Mouse (Mus musculus) large intestine, adult 2 months (tissue): ENCODE measurements around the gene Galntl5. TPM values are rescaled to one million over a fixed set of nuclear protein-coding genes. Genes with fewer than 3 reads are reported as not detected.
"Not testable (repeated sequence)": the region's sequence is repeated elsewhere in the genome, so short reads cannot be mapped to it uniquely, and the experiment has no call there.

ENCODE experiments used
- DNase-seq: peaks from one replicate; pipeline ENCODE4 v3.0.0-alpha.2; 2012; ENCODE audit warnings: low read depth, low spot score
- WGBS: fragments of 180-500 bp; shearing (Covaris S2); methylation state at CpG from one replicate; pipeline ENCODE4 v1.1.7; 2018; 5-methylcytosine and 5-hydroxymethylcytosine counted together
- polyA plus RNA-seq: library from polyadenylated mRNA; depleted of rRNA; stranded (reverse); fragments of >200 nt; gene quantifications from 2 replicates; pipeline ENCODE4 v1.2.3, GENCODE M21; 2012

Gene Galntl5
- polyA plus RNA-seq, 1 experiment = not detected

DNA sequence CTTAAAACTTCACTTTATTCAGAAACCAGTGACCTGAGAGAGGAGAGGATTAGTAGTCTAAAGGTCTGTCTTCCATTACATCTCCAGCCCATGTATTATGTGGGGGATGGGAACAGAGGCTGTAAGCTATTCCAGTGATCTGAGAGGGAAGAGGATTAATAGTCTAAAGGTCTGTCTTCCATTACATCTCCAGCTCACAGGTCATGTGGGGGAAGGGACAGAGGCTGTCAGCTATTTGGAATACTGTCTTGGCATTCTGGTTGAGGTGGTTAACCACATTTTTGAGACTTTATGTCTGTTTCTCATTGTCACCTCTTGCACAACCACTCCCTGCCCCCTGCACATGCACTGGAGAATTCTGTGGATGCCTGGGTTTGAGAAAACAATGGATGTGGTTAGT lies 6.5 kb downstream of the Galntl5 start:
- DNase-seq = no peak

DNA sequence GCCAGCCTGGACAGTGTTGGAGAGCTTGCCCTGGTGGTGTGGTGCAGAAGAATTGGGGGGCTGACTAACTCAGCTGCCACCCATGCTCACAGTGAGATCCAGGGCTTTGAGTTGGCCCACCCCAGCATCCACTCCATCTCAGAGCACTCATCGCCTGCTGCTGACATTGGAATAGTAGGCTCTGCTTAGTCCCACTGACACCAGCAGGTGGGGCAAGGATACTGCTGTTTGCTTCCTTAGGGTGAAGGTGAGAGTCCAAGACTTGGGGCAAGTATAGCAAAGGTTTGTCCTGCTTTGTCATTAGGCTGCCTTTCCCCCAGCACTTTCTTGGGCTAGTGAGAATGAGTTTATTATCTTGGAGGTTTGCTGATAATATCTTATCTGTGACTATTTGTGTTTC lies 7.5 kb downstream of the Galntl5 start:
- 23% methylated on average over 1 of the region's 1 CpGs for WGBS
- DNase-seq = peak; percentile 4

DNA sequence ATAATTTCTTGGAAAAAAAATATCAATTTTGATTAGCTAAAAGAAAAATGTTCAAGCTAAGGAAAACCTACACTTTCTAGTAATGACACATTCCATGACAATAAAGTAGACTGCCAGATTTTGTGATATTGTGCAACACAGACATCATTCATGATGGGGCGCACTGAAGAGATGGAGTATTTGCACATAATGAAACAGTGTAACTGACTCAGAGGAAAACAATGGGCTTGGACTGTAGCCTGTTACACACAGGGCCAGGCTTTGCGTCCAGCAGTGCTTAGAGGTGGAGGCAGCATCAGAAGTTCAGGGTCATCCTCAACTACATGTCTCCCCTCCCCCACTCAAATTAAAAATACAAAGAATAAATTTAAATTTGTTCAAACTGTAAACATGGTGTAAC lies 9.3 kb downstream of the Galntl5 start:
- no peak for DNase-seq
- WGBS = 49% methylated on average over 2 of the region's 2 CpGs

DNA sequence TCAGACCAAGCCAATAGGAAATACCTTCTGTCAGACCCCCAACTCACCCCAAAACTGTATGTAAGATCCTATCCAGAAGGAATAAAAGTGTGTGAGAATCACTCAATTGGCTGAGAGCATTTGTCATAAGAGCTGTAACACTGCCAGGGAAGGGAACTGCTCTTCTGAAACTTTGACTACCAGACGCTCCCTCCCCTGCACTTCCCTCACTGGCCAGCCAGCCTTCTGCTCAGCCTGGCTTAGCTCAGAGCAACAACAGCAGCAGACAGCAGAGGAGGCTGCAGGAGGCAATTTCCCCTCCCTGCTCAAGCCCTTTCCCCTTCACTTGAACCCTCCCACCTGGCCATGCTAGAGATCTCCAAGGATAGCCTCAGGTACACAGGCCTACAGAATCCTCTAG lies 30.6 kb downstream of the Galntl5 start:
- 71% methylated on average over 1 of the region's 1 CpGs for WGBS
- DNase-seq = no peak

DNA sequence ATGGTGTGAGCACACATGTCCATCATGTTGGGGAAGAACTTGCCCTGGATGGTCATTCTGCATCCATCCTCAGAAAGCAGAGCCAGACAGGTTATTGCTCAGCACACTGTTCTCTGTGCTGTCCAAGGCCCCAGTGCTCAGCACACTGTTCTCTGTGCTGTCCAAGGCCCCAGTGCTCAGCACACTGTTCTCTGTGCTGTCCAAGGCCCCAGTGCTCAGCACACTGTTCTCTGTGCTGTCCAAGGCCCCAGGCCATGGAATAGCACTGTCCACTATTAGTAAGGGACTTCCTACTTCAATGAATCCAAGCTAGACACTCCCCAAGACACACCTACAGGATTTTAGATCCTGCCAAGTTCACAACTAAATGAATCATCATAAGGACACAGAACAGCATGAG lies 32.0 kb downstream of the Galntl5 start:
- DNase-seq = not testable (repeated sequence)

DNA sequence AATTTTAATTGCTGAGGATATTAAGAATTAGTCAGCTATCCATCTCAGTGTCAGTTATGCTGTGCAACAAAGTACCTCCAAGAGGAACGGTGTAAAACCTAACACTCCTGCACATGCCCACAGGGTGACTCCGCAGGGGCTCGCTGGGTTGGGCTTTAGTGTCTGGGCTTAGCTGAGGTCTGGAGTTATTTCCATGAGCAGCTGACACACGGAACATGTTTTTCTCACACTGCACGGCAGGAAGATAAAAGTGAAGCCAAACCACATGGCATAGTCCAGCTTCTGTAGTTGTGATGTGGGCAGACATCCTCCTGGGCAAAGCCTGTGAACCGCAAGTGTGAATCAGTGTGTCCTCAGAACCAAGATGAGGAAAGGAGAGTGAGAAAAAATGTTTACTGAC lies 33.7 kb downstream of the Galntl5 start:
- no peak for DNase-seq
- WGBS = 76% methylated on average over 6 of the region's 6 CpGs

DNA sequence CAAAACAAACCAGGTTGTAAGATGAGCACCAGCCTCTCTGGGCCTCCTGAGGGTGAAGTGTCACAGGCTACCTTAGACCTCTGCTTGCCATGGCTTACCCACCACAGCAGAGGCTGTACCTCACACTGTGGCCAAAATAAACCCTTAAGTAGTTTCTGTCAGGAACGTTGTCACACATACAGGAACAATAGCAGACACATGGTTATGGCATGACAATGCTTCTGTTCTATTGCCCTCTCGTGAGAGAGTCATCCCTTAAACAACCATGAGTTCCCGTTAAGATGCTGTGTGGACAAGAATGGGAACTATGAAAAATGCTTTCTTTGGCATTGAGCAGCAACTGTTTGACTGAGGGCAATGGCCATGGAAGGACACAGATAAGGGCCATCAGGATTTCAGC lies 40.3 kb downstream of the Galntl5 start, which contains the start of gene Galnt11:
Galnt11 (plus strand) TSS at position 301 of the 400 bp plus-strand sequence.
- 78% methylated on average over 3 of the region's 3 CpGs for WGBS
- no peak for DNase-seq

DNA sequence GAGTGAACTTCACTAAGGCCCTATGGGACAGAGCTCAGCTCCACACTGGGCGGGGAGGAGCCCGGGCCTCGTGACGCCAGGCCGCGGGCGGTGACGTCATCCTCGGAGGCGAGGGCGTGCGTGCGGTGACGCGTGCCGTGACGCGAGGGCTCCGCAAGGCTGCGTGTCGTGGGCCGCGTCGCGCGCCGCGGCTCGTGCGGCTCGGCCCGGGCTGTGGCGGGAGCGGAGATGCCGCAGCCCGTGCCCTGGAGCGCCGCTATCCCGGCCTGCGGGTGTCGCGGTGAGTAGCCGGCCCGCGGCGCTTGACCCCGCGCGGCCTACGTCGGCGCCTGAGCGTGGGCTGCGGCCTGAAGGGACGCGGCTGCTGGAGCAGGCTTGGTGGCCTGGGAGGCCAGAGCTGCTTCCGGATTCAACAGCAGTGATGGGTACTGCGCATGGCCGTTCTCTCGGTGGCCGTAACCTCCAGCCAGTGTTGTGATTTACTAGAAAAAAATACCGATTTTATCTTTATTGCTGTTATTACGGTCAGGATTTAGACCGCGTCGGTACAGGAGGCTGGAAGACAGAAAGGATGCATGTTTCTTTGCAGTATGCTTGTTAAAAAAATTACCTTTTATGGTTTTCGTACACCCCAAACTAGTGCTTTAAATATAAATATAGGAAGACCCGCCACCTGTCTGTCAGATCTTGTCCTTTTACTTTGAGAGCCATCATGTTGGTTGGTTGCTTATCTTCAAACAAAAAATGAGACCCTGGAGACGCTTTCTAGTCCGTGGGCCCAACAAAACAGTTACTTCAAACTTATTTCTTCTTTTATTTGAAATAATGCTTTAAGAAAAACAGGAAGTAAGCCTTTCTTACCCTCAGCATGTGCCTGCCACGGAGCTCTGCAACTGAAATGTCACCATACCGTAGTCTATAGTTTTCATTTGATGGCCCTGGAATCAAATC lies 41.8 kb downstream of the Galntl5 start, which contains the start of gene E130116L18Rik:
E130116L18Rik (minus strand) TSS at position 402 of the 951 bp plus-strand sequence.
- DNase-seq = peak; percentile 31
- 1% methylated on average over 72 of the region's 72 CpGs for WGBS

DNA sequence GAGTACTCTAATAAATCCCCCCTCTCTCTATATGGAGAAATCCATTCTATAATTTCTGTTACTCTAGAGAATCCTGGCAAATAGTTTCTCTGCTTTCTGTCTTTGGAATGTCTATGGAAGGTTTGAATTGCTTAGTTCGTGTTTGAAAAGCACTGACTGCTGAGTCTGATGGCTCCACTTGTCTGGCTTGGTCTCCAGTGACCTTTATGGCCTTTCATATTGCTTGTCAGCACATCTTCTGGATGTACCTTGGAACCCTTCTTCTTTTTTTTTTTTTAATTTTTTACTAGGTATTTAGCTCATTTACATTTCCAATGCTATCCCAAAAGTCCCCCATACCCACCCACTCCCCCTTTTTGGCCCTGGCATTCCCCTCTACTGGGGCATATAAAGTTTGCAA lies 43.1 kb downstream of the Galntl5 start:
- 90% methylated on average over 1 of the region's 1 CpGs for WGBS
- DNase-seq = not testable (repeated sequence)

DNA sequence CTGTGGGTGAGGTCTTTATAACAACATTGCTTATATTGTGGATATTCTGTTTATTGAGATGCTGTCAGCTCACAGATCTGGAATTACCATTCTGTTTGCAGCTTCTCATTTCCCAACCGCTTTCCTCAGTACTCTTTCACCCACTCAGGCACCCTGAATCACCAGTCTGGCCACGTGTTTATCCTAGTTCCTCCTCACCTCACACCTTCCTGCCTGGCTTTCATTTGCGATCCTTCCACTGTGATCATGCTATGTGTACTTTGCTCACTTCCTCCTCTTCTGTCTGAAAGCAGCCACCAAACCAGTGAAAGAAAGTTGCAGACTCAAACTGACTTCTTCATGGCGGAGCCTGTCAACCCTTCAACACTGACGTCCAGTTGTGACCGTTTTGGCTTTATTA lies 61.8 kb downstream of the Galntl5 start:
- DNase-seq = no peak
- 63% methylated on average over 6 of the region's 6 CpGs for WGBS

DNA sequence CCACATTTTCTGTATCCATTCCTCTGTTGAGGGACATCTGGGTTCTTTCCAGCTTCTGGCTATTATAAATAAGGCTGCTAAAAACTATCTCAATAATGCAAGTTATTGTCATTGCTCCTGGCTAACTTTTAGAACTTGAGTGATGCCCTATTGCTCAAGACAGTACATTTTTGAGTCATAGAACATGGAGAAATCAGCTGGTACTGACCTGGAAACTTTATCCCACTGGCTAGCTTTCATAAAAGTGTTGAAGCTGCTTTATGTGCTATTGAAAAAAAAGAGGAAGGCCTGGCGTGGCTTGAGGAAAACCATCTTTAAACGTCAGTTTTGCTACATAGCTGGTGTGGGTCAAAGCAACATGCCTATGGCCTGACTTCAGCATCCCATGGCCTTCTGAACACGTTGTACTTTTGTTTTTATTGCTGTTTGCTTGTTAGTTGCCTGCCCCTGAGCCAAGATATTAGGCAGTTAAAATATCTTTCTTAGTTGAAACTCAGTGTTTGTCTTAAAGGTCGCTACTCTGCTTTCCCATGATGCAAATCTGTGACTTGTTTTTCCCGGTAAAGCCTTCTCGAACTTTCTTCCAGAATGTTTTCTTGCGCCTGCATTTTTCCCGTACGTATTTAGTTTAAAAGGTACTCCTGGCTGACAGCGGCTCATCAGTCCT lies 64.7 kb downstream of the Galntl5 start:
- 82% methylated on average over 10 of the region's 10 CpGs for WGBS
- DNase-seq = no peak

DNA sequence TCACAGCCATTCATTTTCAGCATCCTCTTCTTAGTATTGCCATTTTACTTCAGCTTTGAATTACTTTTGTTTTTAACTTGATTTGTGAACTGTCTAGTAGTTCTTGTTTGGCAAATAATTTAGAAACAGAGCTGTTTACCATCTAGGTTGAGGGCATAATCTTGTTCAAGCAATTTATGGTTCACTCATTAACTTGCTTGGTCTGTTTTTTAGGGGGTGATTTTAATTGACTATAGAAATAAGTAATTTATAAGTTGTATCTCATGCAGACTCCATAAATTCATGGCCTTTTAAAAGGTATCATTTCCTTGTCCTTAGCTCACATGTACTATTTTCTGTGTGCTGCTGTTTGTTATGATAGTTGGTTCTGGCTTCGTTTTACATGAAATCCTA lies 65.2 kb downstream of the Galntl5 start:
- WGBS = 54% methylated on average over 1 of the region's 1 CpGs
- DNase-seq = no peak

DNA sequence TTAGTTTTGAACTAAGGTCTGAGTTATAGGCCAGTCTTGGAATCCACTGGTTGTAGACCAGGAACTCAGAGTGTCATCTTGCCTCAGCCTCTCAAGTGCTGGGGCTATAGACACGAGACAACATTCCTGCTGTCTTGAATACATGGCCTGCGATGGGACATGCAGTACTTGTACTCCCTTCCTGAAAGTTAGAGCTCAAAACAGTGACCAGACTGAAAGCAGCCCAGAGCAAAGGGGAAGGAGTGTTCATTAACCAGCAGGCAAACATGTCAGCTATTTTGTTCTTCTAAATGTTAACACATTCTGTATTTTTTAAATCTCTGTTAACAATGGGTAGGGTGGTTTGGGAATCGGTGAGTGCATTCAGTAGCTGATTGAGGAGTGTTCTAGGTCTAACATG lies 65.8 kb downstream of the Galntl5 start:
- no peak for DNase-seq
- WGBS = 58% methylated on average over 3 of the region's 3 CpGs

DNA sequence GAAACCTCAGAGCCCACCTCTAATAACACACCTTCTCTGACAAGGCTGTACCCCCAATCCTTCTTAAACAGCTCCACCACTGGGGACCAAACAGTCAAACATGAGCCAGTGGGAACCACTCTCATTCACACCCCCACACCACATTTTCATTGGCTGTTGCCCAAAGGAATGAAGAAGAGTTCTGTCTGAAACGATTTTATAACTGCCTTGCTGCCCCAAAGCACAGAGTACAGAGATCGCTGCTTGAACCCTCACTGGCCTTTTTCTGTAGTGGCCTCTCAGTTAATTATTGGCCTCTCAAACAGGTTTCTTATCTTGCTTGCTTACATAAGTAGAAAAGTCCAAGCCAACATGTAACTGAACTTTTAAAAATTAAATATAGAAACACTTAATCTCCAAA lies 71.2 kb downstream of the Galntl5 start:
- no peak for DNase-seq
- WGBS = 29% methylated on average over 2 of the region's 2 CpGs

DNA sequence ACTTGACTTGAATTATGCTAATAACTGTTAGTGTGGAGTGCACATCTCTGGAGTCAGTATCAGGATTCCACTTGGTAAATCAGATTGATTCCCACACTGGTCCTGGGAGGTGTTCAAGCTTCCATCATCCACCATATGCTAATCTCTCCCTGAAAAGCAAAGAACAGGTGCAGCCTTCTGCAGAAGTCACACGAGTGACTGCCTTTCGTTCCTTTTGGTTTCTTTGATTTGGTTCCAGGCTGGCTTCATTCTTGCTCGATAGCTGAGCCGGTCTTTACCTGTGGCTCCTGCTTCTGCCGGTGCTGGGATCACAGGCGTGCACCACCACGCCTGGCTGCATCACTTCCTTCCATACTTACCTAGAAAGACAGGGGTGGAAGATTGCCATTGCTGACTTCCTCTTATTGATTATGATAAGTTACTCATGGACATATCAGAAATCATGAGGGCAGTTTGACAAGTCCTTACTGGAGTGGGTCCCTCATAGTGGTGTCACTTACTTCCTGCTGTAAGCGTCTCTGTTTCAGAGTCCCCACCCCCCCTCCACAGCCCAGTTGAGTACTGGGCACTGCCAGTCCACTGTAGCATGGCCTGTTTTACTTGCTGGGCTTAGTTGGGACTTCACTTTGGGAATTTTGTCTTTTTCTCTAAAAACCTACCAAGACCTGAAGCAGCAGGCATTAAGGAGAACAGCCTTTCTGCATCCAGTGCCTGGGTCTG lies 71.7 kb downstream of the Galntl5 start:
- no peak for DNase-seq
- WGBS = 56% methylated on average over 8 of the region's 8 CpGs

DNA sequence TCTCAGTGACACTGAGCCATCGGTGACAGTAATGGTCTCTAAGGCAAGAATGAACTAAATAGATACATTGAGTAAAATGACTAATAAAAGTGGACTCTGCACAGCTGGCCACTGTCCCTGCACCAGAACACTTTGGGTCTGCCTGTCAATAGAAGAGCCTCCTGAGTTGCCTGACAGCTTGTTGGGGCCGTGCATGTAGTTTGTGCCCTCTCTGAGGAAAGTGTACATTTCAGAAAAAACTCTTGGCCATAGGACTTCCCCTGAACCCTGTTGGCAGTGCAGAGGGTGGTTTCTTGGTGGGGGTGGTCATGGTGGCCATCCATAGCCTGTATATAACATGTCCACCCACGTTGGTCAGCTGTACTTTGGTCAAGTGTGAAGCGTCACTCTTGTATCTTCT lies 73.2 kb downstream of the Galntl5 start:
- DNase-seq = no peak
- 95% methylated on average over 4 of the region's 4 CpGs for WGBS

DNA sequence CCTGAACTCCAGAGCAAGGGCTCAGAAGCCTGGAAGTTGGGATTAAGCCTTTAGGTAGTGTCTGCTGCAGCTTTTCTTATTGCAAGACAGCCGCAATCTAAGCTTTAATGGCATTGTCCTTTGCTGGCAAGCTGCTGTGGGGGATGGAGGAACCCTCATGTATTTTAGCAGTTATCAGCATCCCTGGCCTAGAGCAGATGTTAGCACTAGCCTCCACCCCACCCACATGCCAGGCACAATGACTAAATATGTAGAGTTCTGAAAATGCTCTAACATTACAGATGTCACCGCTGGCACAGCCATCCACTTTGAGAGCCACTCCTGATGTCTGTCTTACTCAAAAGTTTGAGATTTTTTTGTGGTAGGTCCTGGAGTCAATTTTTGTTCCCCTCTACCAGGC lies 75.4 kb downstream of the Galntl5 start:
- WGBS = 93% methylated on average over 2 of the region's 2 CpGs
- DNase-seq = no peak

DNA sequence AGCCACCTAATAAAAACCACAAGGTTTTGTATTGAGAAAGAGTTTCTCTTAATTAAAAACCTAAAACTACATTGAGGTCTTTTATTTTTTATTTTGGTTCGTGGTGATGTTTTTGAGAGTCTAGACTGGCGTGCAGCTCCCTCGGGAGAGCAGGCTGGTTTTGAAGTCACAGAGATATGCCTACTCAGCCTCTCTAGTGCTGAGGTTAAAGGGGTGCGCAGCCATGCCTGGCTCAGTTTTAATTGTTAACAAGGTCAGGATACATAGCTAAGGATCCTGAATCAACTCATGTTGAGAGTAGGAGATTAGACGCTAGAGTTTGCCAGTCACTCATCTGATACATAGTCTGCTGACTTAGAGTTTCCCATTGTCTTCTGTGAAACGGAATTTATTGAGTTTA lies 80.2 kb downstream of the Galntl5 start:
- DNase-seq = no peak
- 88% methylated on average over 6 of the region's 6 CpGs for WGBS

DNA sequence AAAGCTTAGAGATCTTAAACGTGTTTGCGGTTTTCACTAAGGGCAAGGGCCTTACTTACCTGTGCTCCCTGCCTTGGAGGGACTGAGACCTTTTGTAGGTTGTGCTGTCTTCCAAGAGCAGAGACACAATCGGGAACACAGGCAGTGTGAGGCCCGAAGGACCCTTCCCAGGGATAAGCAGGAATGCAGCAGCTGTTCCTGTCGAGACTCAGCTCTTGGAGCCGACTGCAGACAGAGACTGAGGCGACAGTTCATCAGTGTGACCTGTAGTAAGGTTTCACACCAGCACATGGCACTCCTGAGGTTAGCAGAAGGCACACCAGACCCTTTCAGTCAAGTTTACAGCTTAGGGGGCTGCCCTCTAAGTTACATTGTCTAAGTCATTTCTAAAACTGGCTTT lies 81.0 kb downstream of the Galntl5 start:
- WGBS = 83% methylated on average over 7 of the region's 7 CpGs
- DNase-seq = no peak

DNA sequence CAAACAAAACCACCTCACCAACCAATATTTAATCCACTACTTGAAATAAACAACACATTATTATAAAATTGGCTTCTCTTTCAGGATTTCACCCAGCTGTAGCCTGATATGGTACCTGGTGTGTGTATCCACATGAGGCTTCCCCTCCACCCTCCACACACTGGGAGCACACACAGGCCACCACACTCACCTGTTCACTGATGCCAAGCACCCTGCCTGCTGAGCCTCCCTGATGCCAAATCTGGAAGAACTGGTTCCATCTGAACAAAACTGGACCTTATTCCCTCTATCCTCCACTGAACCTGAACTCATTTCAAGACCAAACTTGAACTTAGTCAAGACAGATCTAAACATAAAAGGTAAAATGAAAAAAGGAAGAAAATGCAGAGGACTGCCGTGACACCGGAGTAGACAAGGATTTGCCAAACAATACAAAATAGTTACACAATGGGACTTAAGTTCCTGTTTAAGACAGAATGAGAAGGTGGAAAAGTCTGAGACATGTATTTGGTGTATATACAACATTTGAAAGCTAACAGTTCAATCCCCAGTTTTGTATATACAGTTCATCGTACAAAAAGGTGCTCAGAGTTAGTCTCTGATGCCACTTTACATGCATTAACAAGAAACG lies 87.1 kb downstream of the Galntl5 start:
- WGBS = 92% methylated on average over 4 of the region's 4 CpGs
- no peak for DNase-seq
